In genomic region chr10:14186352-14186976, GRCm38 (mm10) we compare ENCODE assay signal across 22 mouse cellular contexts.
A peak's percentile ranks its signal among the peaks of the same experiment; 100 is the strongest.
DNase-seq lines count a peak whose midpoint lies in the region; ATAC-seq and TF ChIP-seq lines count a peak whose summit lies in the region.
"Had no signal": no experiment of that assay in that cellular context is flagged by ENCODE, and none has a peak within 500 bp of the region (broad histone marks: within the 10 kb centered on the region; RNA-seq: fewer than 3 reads in every experiment).

No protein-coding gene starts in this region.

- intact Hi-C loops in heart, postnatal 36 days (cut with DNase I), result no loop called here

- 0 out of 2 replicates have a peak, but pooled peaks cover 2% of the 10 kb centered on the region for H3K27me3 ChIP-seq in lung, postnatal 0 days (replicated peaks; ENCODE audit: insufficient read depth, low read length)
- H3K27me3 ChIP-seq: lung, embryonic 15.5 days had no signal

- H3K36me3 ChIP-seq in lung, postnatal 0 days (ENCODE audit: insufficient read depth, low read length), result no peaks in the 10 kb centered on the region
- H3K36me3 ChIP-seq: lung, embryonic 15.5 days had no signal

- no peaks in the 10 kb centered on the region for H3K9me3 ChIP-seq in lung, postnatal 0 days (ENCODE audit: low read length)
- H3K9me3 ChIP-seq: lung, embryonic 15.5 days had no signal

- TF ChIP-seq CTCF in lung, postnatal 0 days (IDR thresholded peaks at IDR 0.05), result no peak

- no peak for TF ChIP-seq EP300 in lung, postnatal 0 days (IDR thresholded peaks at IDR 0.05)

- no peak overlapping the region for H3K9ac ChIP-seq in lung, postnatal 0 days (replicated peaks; ENCODE audit: low read depth)
- H3K9ac ChIP-seq: forebrain, postnatal 0 days; lung, embryonic 15.5 days had no signal

- no peak overlapping the region for H3K27ac ChIP-seq in lung, postnatal 0 days (ENCODE audit: low read length)
- H3K27ac ChIP-seq: heart, adult 2 months; hindbrain, postnatal 0 days; lung, embryonic 15.5 days; stomach, postnatal 0 days had no signal

- H3K4me3 ChIP-seq in lung, postnatal 0 days (ENCODE audit: low read depth, low read length), result no peak overlapping the region
- H3K4me3 ChIP-seq: heart, adult 2 months; lung, embryonic 15.5 days had no signal

- no peak for ATAC-seq in lung, postnatal 0 days
- peak; percentile 78 to 84 for ATAC-seq in hematopoietic stem cell, adult 5-6 weeks (replicated peaks in 1 of 2; ENCODE audit: insufficient read depth in 1 of 2, low FRiP score in 2 of 2, low TSS enrichment in 1 of 2, low read depth in 1 of 2, poor library complexity in 2 of 2, severe bottlenecking in 2 of 2)
- ATAC-seq: activated CD4-positive, CD25-positive, alpha-beta regulatory T cell, adult 4 months; forebrain, postnatal 0 days; hindbrain, postnatal 0 days had no signal

- 42% methylated on average over 11 of the region's 11 CpGs for WGBS in lung, postnatal 0 days

- DNase-seq in heart, adult 11 months, result peak; percentile 95
- no peak for DNase-seq in heart, postnatal 36 days
- peak; percentile 31 for DNase-seq in lung, postnatal 0 days (ENCODE audit: low spot score)
- DNase-seq in lung, postnatal 14 days, result no peak
- peak; percentile 34 to 46 for DNase-seq in spleen, postnatal 36 days (ENCODE audit: low spot score in 2 of 2)
- DNase-seq in cerebellum, adult 9-11 months, result no peak
- no peak for DNase-seq in kidney, postnatal 4 days
- DNase-seq: adrenal gland, postnatal 25 days; cerebellum, adult 8-10 months; forebrain, postnatal 0 days; heart, postnatal 14 days; kidney, adult 2 months; kidney, postnatal 25 days; midbrain, embryonic 14.5 days; right cerebral cortex, adult 18-20 months; thymus, postnatal 25 days had no signal

- H3K4me1 ChIP-seq in lung, postnatal 0 days (ENCODE audit: insufficient read depth, low read depth, low read length), result no peaks in the 10 kb centered on the region
- H3K4me1 ChIP-seq: lung, embryonic 15.5 days had no signal

- no peak overlapping the region for H3K4me2 ChIP-seq in lung, postnatal 0 days (replicated peaks; ENCODE audit: low read depth, low read length)
- H3K4me2 ChIP-seq: lung, embryonic 15.5 days had no signal

Comparison
In these comparisons a context has a peak if more than half of its experiments do, and no peak if none do; other contexts are left out.
1. DNase-seq: peak in heart, adult 11 months (single experiment), lung, postnatal 0 days (single experiment) and spleen, postnatal 36 days (2 of 2); none in heart, postnatal 36 days (0 of 2), lung, postnatal 14 days (single experiment), cerebellum, adult 9-11 months (single experiment) and kidney, postnatal 4 days (0 of 2).